Mouse (Mus musculus): ENCODE results near the gene Acsl3. TPM values are rescaled to one million over a fixed set of nuclear protein-coding genes. Genes with fewer than 3 reads are reported as not detected.

Acsl3 gene
- 31.1 and 32.4 TPM in 2 replicates for polyA plus RNA-seq (2015; fragmentation: Nextera tagmentation; extraction: Ambion mirVana)

- DNase-seq (ENCODE audit: low spot score), result peak; percentile 96
These were observed at the start of gene Acsl3, which contains the start of gene Utp14b for GRCm38 (mm10) chr1:78657671-78658440. Gene Acsl3, plus strand, starts transcription at chr1:78657825. Gene Utp14b, plus strand, starts transcription at chr1:78658038.

GRCm38 (mm10) chr1:78609134-78609907, 48.3 kb upstream of the Acsl3 start:
- DNase-seq (ENCODE audit: low spot score), result no peak

DNA sequence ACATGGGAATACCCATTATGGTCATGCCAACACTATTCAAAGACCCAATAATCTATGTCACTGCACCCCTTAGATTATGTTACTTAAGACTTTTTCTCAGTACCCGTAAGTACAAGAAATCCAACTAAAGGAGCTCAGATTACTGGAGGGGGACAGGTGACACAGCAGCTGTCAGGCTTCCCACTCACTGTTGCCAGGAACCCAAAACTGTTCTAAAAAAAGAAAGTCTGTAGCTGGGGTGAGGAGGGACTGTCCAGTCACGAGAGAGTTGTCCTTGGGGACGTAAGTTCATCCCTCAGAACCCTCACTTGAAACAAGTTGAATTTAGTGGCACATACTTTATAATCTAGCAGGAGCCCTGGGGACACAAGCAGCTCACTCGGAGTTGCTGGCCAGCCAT, 46.6 kb upstream of the Acsl3 start:
- DNase-seq (ENCODE audit: low spot score), result no peak

DNA sequence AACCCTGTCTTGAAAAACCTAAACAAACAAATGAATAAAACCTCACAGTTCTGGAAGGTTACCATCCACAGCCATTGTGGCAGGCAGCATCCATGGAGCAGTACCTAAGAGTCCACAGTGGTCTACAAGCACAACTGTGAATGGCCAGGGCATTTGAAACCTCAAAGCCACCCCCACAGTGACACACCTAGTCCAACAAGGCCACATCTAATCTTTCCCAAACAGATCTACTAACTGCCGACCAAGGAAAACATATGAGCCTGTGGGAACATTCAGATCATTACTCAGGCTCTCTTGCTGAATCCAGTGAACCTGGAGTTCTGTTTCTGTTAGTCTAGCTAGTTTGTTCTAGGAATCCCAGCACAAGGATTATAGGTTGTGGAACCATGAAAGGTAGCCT, 44.7 kb upstream of the Acsl3 start:
- no peak for DNase-seq (ENCODE audit: low spot score)

DNA sequence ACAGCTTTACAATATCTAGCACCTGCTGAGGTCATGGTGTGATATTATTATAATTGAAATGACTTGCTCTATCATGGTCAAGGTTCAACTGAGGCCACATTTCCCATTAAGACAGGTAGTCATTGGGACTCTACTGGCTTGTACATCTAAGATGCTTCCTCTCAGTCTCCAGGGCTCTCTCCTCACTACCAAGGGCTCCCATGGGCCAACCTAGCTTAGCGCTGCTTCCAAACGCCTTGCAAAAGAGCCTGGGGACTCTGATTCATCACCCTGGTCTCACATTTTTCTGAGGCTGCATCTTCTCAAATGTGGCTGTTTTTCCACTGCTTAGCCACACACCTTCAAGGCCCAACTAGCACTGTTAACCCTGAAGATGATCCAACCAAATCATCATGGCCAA, 33.3 kb upstream of the Acsl3 start:
- no peak for DNase-seq (ENCODE audit: low spot score)

DNA sequence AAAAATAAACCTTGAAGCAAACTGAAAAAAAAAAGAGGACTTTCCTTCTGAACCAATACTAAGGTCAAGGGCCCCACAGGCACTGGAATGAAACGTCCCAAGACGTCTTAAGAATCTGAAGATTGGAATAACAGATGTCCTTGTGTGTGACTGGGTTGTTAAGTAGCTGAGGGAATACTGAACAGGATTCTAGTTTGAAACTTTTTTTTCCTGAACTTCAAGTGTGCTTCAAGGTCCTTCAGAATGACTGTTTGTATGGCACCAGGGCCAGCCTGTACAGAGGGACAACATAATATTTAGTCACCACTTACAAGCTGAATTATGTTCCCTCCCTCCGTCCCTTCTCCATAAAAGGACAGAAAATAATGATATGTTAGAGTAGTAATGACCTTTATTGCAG, 23.1 kb upstream of the Acsl3 start:
- no peak for DNase-seq (ENCODE audit: low spot score)

DNA sequence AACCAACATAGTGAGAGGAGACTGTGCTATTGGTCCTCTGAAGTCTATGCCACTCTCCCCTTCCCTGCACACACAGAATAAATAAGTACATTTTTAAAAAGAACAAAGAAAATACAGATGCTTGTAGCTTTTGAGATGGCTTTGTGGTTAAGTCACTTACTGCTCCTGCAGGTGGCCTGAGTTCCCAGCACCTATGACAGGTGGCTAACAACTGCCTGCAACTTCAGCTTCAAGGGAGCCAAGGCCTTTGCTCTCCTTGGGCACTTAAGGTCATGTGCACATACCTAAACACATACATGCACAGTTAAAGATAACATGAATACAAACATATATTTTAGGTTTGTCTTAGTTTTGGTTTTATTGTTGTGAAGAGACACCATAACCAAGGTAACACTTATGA, 16.8 kb upstream of the Acsl3 start:
- peak; percentile 70 for DNase-seq (ENCODE audit: low spot score)

DNA sequence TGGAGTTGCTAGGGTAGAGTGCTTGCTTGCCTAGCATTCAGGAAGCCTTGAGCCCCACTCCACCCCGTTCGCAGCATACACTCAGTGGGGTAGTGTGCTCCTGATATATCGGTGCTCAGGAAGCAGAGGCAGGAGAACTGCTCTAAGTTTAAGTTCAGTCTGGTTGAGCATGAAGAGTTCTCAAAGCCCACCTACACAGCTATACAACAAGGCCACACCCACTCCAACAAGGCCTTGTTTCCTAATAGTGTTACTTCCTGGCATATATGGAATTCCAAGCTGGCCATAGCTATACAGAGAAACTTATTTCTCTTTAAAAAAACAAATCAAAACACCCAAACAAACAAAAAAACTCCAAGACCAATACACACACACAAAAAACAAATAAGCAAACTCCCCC, 15.8 kb upstream of the Acsl3 start:
- DNase-seq (ENCODE audit: low spot score), result no peak

GRCm38 (mm10) chr1:78642197-78642596, 15.4 kb upstream of the Acsl3 start:
- no peak for DNase-seq (ENCODE audit: low spot score)

DNA sequence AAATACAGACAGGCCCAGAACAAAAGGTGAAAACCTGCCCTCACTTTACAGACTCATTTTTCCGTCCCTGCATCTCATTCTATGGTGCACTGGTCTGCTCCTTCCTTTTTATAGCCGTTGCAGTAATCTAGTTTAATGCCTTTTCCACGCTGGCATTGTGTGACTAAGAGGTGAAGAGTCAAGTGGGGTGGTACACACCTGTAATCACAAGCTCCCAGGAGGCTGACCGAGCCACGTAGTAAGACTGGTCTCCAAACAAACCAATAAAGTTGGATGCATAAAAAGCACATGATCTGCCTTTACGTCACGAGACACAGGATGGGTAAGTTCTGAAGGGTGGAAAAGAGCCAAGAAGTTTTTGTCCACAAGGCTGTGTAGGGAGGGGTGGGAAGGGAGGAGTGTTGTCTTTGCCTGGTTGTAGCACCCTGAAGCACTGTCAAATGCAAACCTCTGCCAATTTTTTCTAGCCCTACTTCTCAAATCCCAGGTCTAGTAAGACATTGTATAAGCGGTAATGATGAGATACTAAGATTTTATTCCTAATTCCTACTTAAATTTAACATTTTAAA, 10.2 kb upstream of the Acsl3 start:
- no peak for DNase-seq (ENCODE audit: low spot score)

DNA sequence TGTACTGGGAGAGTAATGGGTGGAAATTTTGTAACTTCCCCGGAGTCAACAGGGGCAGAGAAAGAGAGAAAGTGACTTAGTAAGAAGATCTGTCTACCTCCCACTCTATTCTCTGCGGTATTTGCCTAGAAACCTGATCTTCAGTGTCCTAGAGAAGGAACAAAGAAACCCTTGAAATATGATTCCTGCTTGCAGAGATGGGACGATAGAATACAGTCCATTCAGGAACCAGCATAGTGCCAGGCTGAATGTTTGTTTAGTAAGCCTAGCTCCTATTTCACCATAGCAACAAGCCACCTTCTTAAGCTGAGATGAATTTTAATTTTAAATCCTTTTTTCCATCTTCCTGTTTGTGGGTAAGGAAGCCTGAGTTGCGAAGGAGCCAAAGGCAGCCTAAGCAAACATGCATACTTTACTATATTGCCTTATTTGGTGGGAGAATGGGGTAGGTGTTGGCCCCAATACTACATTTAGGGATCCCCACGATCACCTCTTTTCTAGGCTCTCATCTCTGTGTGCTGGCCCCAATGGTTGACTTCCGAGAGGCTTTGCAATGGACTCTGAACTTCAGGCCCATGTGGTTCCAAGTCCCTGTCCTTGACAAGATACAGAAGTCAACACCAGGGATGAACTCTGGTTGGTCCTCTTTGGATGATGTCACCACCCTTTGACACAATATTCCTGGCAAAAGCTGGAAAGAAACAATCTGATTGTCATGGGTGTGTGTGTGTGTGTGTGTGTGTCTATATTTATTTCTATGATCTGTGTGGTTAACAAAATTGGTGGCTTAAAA, 8.2 kb upstream of the Acsl3 start:
- DNase-seq (ENCODE audit: low spot score), result no peak

- DNase-seq (ENCODE audit: low spot score), result no peak
These were observed 1.2 kb upstream of the Acsl3 start for GRCm38 (mm10) chr1:78656472-78656871.

GRCm38 (mm10) chr1:78657021-78657629, 500 bp upstream of the Acsl3 start:
- DNase-seq (ENCODE audit: low spot score), result no peak

- peak; percentile 29 for DNase-seq (ENCODE audit: low spot score)
These were observed 1.0 kb downstream of the Acsl3 start for GRCm38 (mm10) chr1:78658441-78659269.

- peak; percentile 6 for DNase-seq (ENCODE audit: low spot score)
These were observed 1.7 kb downstream of the Acsl3 start for GRCm38 (mm10) chr1:78659270-78659823.

DNA sequence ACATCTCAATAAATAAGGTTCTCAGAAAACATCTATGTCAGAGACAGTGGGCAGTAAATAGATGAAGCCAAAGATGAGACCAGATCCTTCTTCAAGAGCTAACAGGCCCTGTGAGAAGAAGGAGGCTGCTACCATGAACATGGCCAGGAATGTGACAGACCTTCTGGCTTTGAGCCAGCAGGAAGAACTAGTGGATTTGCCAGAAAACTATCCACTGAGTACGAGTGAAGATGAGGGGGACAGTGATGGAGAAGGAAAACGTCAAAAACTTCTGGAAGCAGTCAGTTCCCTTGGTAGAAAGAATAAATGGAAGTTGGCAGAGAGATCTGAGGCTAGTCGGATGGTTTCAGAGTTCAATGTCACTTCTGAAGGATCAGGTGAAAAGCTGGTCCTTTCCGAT, 6.7 kb downstream of the Acsl3 start:
- DNase-seq (ENCODE audit: low spot score), result no peak

GRCm38 (mm10) chr1:78665954-78666499, 8.4 kb downstream of the Acsl3 start:
- no peak for DNase-seq (ENCODE audit: low spot score)

DNA sequence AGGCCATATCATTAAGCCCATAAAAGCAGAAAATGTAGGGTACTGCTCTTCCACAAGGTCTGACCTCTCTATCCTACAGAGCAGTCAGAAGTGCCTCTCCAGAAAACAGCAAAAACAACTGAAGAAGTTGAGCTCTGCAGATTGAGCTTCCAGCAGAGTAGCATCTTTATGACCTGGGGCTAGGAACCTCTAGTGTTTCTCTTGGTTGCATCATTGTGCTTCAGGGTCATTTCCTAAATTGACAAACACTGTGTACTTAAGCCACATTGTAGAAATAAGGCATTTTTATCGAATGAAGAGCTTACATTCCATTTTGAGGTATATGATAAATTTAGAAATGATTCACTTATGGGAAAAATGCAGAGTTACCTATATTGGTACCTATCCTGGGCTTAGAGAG, 9.0 kb downstream of the Acsl3 start:
- no peak for DNase-seq (ENCODE audit: low spot score)

DNA sequence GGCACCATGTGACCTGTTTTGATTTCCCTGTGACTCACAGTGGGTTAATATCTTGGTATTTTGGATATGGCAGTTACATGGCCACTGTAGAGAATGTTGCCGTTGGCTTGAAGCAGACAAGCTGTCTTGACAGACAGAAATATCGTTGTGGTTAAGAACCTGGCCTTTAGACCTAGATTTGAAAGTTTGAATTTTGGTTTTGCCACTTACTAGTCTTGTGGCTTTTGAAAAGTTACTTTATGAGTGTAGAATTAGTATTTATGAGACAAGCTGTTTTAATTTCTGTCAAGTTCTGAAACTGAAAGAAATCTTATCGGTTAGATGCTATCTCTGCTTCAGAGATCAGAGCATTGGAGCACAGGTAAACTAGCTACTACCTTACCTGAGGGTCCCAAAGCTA, 24.7 kb downstream of the Acsl3 start:
- no peak for DNase-seq (ENCODE audit: low spot score)

DNA sequence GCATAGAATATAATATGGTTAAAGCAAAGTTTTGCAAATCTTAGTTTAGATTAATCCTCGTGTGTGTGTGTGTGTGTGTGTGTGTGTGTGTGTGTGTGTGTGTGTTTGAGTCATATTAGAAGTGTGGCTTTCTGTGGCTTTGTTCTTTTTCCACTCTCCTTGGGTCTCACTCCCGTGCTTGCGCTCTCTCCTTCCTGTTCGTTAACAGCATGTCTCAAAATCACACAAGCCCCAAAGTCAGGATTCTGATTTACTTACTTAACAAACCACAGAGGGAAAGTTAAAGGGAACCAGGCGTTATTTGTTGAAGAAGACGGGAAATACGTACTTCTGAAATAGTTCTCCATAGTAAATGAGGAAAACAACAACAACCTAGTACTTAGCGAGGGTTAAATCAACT, 26.5 kb downstream of the Acsl3 start:
- DNase-seq (ENCODE audit: low spot score), result no peak
